Comparison of ENCODE assay signal across 9 mouse cellular contexts in genomic region chr8:96362853-96363445, GRCm38 (mm10).
A peak's percentile ranks its signal among the peaks of the same experiment; 100 is the strongest.
DNase-seq lines count a peak whose midpoint lies in the region; ATAC-seq and TF ChIP-seq lines count a peak whose summit lies in the region.
"Had no signal": no experiment of that assay in that cellular context is flagged by ENCODE, and none has a peak within 500 bp of the region (broad histone marks: within the 10 kb centered on the region; RNA-seq: fewer than 3 reads in every experiment).

No protein-coding gene starts in this region.

- H3K9me3 ChIP-seq in lung, postnatal 0 days (ENCODE audit: low read length): no peaks in the 10 kb centered on the region
- no peaks in the 10 kb centered on the region for H3K9me3 ChIP-seq in limb, embryonic 11.5 days (ENCODE audit: control insufficient read depth, low read length)
- no peaks in the 10 kb centered on the region for H3K9me3 ChIP-seq in stomach, postnatal 0 days (ENCODE audit: control insufficient read depth, low read length)

- no peak overlapping the region for H3K27ac ChIP-seq in lung, postnatal 0 days (ENCODE audit: low read length)
- H3K27ac ChIP-seq in limb, embryonic 11.5 days (replicated peaks; ENCODE audit: low read depth, low read length): no peak overlapping the region
- H3K27ac ChIP-seq in stomach, postnatal 0 days (replicated peaks): no peak overlapping the region

- no peak for DNase-seq in lung, postnatal 0 days (ENCODE audit: low spot score)
- DNase-seq in lung, postnatal 10 days: no peak
- DNase-seq in embryo, embryonic 11 days: peak; percentile 51
- DNase-seq in limb, embryonic 11.5 days (ENCODE audit: low spot score): peak; percentile 26
- peak; percentile 23 for DNase-seq in stomach, postnatal 0 days (ENCODE audit: low spot score)
- no peak for DNase-seq in cerebellum, adult 11 months
- DNase-seq in right cerebral cortex, postnatal 25 days: no peak
- DNase-seq: cerebellum, adult 2 months; lung, adult 2 months had no signal

- no peak overlapping the region for H3K9ac ChIP-seq in lung, postnatal 0 days (replicated peaks; ENCODE audit: low read depth)
- no peak overlapping the region for H3K9ac ChIP-seq in limb, embryonic 11.5 days (ENCODE audit: low read length)
- H3K9ac ChIP-seq in stomach, postnatal 0 days (ENCODE audit: low read length): no peak overlapping the region

- TF ChIP-seq EP300 in lung, postnatal 0 days (IDR thresholded peaks at IDR 0.05): no peak
- TF ChIP-seq EP300 in stomach, postnatal 0 days (optimal IDR thresholded peaks at IDR 0.05): no peak

- peak; percentile 47 for ATAC-seq in lung, postnatal 0 days
- ATAC-seq in limb, embryonic 11.5 days (ENCODE audit: insufficient number of reproducible peaks, low FRiP score, low TSS enrichment, low read depth): no peak
- peak; percentile 67 for ATAC-seq in stomach, postnatal 0 days (ENCODE audit: low FRiP score, low TSS enrichment)

- H3K4me1 ChIP-seq in lung, postnatal 0 days (ENCODE audit: insufficient read depth, low read depth, low read length): no peaks in the 10 kb centered on the region
- H3K4me1 ChIP-seq in limb, embryonic 11.5 days (ENCODE audit: control insufficient read depth, insufficient read depth, low read length): 0 out of 2 replicates have a peak, but pooled peaks cover 2% of the 10 kb centered on the region
- H3K4me1 ChIP-seq in stomach, postnatal 0 days (replicated peaks; ENCODE audit: control insufficient read depth, insufficient read depth): no peaks in the 10 kb centered on the region

- WGBS in lung, postnatal 0 days: 17% methylated on average over 14 of the region's 14 CpGs
- WGBS in limb, embryonic 11.5 days: 38% methylated on average over 14 of the region's 14 CpGs
- 12% methylated on average over 14 of the region's 14 CpGs for WGBS in stomach, postnatal 0 days

- no peak overlapping the region for H3K4me3 ChIP-seq in lung, postnatal 0 days (ENCODE audit: low read depth, low read length)
- no peak overlapping the region for H3K4me3 ChIP-seq in limb, embryonic 11.5 days (ENCODE audit: low read depth, low read length)
- no peak overlapping the region for H3K4me3 ChIP-seq in stomach, postnatal 0 days (ENCODE audit: low read depth, low read length)

- no peak overlapping the region for H3K4me2 ChIP-seq in lung, postnatal 0 days (replicated peaks; ENCODE audit: low read depth, low read length)
- H3K4me2 ChIP-seq in limb, embryonic 11.5 days (ENCODE audit: low read depth, severe bottlenecking): no peak overlapping the region
- no peak overlapping the region for H3K4me2 ChIP-seq in stomach, postnatal 0 days (replicated peaks; ENCODE audit: low read depth)

- TF ChIP-seq CTCF in lung, postnatal 0 days (IDR thresholded peaks at IDR 0.05): no peak
- TF ChIP-seq CTCF in stomach, postnatal 0 days (IDR thresholded peaks at IDR 0.05; ENCODE audit: low read depth): no peak

- no peaks in the 10 kb centered on the region for H3K27me3 ChIP-seq in lung, postnatal 0 days (replicated peaks; ENCODE audit: insufficient read depth, low read length)
- H3K27me3 ChIP-seq in limb, embryonic 11.5 days (ENCODE audit: control insufficient read depth, insufficient read depth, low read length): no peaks in the 10 kb centered on the region
- H3K27me3 ChIP-seq in stomach, postnatal 0 days (ENCODE audit: control insufficient read depth, insufficient read depth, low read length): no peaks in the 10 kb centered on the region

- no peaks in the 10 kb centered on the region for H3K36me3 ChIP-seq in lung, postnatal 0 days (ENCODE audit: insufficient read depth, low read length)
- no peaks in the 10 kb centered on the region for H3K36me3 ChIP-seq in limb, embryonic 11.5 days (ENCODE audit: control insufficient read depth, insufficient read depth, low read length)
- no peaks in the 10 kb centered on the region for H3K36me3 ChIP-seq in stomach, postnatal 0 days (ENCODE audit: control insufficient read depth, insufficient read depth, low read length)

Comparison
In these comparisons a context has a peak if more than half of its experiments do, and no peak if none do; other contexts are left out.
1. DNase-seq: peak in embryo, embryonic 11 days (single experiment), limb, embryonic 11.5 days (single experiment) and stomach, postnatal 0 days (single experiment); none in lung, postnatal 0 days (single experiment), lung, postnatal 10 days (single experiment), cerebellum, adult 11 months (single experiment) and right cerebral cortex, postnatal 25 days (single experiment).